Mouse (Mus musculus) bone marrow macrophage, adult 2 months (primary cell): ENCODE data around the gene Dhx33.

ENCODE experiments used
- CTCF ChIP-seq: IDR thresholded peaks from 2 replicates; pipeline ENCODE4 v1.5.1; 2012; ENCODE audit warnings: low read depth, mild to moderate bottlenecking, low read length, moderate library complexity
- POLR2A ChIP-seq: IDR thresholded peaks from 2 replicates; pipeline ENCODE4 v1.6.1; 2012; ENCODE audit warnings: mild to moderate bottlenecking, low read depth, low read length, borderline replicate concordance

- TF ChIP-seq CTCF (no peak), POLR2A (no peak)
These were observed 59.1 kb downstream of the Dhx33 start for GRCm38 (mm10) chr11:70944935-70945817.
